Mouse (Mus musculus): ENCODE results near the gene Gm27029. TPM values are rescaled to one million over a fixed set of nuclear protein-coding genes. Genes with fewer than 3 reads are reported as not detected.
"Not testable (repeated sequence)": the region's sequence is repeated elsewhere in the genome, so short reads cannot be mapped to it uniquely, and the experiment has no call there.

Gene Gm27029
- polyA plus RNA-seq, 1 experiment from 2014 or later = 10.3 TPM

- H3K9ac ChIP-seq = no peak overlapping the region
- peaks cover 37% of the 10 kb centered on the region for H3K4me1 ChIP-seq
- H3K9me3 ChIP-seq (replicated peaks) = no peaks in the 10 kb centered on the region
- 61% methylated on average over 10 of the region's 10 CpGs for WGBS
- no peak overlapping the region for H3K4me3 ChIP-seq (replicated peaks)
- H3K36me3 ChIP-seq = no peaks in the 10 kb centered on the region
- no peak overlapping the region for H3K4me2 ChIP-seq
- H3K27ac ChIP-seq = no peak overlapping the region
- ATAC-seq (replicated peaks; ENCODE audit: low FRiP score) = no peak
- no peaks in the 10 kb centered on the region for H3K27me3 ChIP-seq
These were observed 27.6 kb upstream of the Gm27029 start for GRCm38 (mm10) chr11:101452093-101452774.

DNA sequence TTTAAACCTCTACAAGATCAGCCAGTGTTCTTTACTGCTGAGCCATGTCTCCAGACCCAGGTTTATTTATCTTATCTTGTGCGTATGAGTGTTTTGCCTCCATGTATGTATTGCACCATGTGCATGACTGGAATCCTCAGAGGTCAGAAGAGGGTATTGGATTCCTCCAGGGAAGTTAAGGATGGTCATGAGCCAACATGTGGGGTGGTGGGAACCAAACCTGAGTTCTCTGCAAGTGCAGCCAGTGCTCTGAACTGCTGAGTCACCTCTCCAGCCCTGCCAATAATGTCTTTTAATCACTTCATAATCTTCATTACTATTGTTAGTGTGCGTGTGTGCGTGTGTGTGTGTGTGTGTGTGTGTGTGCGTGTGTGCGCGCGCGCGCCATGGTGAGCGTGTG, 26.9 kb upstream of the Gm27029 start:
- H3K4me1 ChIP-seq = peaks cover 37% of the 10 kb centered on the region
- H3K27ac ChIP-seq = no peak overlapping the region
- H3K9me3 ChIP-seq (replicated peaks) = no peaks in the 10 kb centered on the region
- no peak overlapping the region for H3K9ac ChIP-seq
- 93% methylated on average over 10 of the region's 10 CpGs for WGBS
- no peak overlapping the region for H3K4me3 ChIP-seq (replicated peaks)
- H3K4me2 ChIP-seq = no peak overlapping the region
- H3K36me3 ChIP-seq = peaks cover 5% of the 10 kb centered on the region; the same call in 1 of the 2 replicates
- no peak for ATAC-seq (replicated peaks; ENCODE audit: low FRiP score)
- H3K27me3 ChIP-seq = no peaks in the 10 kb centered on the region

GRCm38 (mm10) chr11:101450394-101450793, 25.8 kb upstream of the Gm27029 start:
- H3K9me3 ChIP-seq (replicated peaks) = no peaks in the 10 kb centered on the region
- no peak overlapping the region for H3K27ac ChIP-seq
- no peak for ATAC-seq (replicated peaks; ENCODE audit: low FRiP score)
- H3K4me2 ChIP-seq = no peak overlapping the region
- H3K4me3 ChIP-seq (replicated peaks) = no peak overlapping the region
- H3K36me3 ChIP-seq = peaks cover 12% of the 10 kb centered on the region
- peaks cover 34% of the 10 kb centered on the region for H3K4me1 ChIP-seq
- H3K9ac ChIP-seq = no peak overlapping the region
- WGBS = 86% methylated on average over 3 of the region's 3 CpGs
- H3K27me3 ChIP-seq = no peaks in the 10 kb centered on the region

DNA sequence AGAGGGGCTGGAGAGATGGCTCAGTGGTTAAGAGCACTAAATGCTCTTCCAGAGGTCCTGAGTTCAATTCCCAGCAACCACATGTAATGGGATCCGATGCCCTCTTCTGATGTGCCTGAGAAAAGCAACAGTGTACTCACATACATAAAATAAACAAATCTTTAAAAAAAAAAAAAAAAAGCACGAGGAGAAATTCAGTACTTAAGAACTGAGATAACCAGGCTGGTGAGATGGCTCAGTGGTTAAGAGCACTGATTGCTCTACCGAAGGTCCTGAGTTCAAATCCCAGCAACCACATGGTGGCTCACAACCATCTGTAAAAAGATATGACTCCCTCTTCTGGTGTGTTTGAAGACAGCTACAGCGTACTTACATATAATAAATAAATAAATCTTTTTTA, 25.0 kb upstream of the Gm27029 start:
- H3K9ac ChIP-seq; ATAC-seq (replicated peaks; ENCODE audit: low FRiP score); H3K4me3 ChIP-seq (replicated peaks); H3K4me2 ChIP-seq; H3K9me3 ChIP-seq (replicated peaks); H3K27me3 ChIP-seq; H3K27ac ChIP-seq: not testable (repeated sequence)
- 82% methylated on average over 4 of the region's 4 CpGs for WGBS
- Histone ChIP-seq H3K36me3 (peaks cover 20% of the 10 kb centered on the region), H3K4me1 (peaks cover 32% of the 10 kb centered on the region)

GRCm38 (mm10) chr11:101448899-101449298, 24.3 kb upstream of the Gm27029 start:
- Histone ChIP-seq H3K4me3 (replicated peaks) (peak overlapping the region; percentile 45), H3K36me3 (peaks cover 27% of the 10 kb centered on the region), H3K4me1 (peaks cover 32% of the 10 kb centered on the region), H3K9ac (peak overlapping the region; percentile 23; the same call in 1 of the 2 replicates), H3K4me2 (peak overlapping the region; percentile 53), H3K9me3 (replicated peaks) (no peaks in the 10 kb centered on the region), H3K27me3 (no peaks in the 10 kb centered on the region), H3K27ac (peak overlapping the region; percentile 59)
- ATAC-seq (replicated peaks; ENCODE audit: low FRiP score) = no peak
- 84% methylated on average over 4 of the region's 4 CpGs for WGBS

DNA sequence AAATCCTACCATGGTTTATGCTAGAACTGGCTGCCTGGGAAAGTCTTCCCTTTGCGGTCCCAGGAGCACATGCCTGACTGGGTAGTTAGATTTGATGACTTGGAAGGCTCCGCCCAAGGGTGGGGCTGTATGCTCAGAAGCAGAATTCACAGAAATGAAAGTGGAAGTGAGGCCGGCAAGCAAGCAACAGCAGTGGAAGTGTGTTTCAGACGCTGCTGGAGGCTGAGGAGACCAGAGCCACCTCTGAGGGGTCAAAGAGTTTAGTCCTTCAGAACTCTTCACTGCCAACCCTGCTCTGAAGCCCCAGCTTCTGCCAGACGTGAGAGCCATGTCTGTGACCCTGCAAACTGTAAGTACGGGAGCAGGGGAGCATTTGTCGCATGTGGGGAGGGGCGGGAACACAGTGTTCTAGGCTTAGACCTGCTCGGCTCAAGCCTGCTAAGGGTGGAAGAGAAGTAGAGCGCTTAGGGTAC, 23.7 kb upstream of the Gm27029 start, which contains the start of gene Ifi35:
Ifi35 (plus strand) TSS at position 134 of the 473 bp plus-strand sequence.
- peak within 1 kb of the TSS; percentile 23 for H3K9ac ChIP-seq
- peak within 1 kb of the TSS; percentile 45 for H3K4me3 ChIP-seq (replicated peaks)
- H3K27ac ChIP-seq = peak within 1 kb of the TSS; percentile 59
- peak within 1 kb of the TSS; percentile 53 for H3K4me2 ChIP-seq
- 20% methylated on average over 10 of the region's 10 CpGs for WGBS
- no peaks in the 10 kb centered on the region for H3K9me3 ChIP-seq (replicated peaks)
- H3K4me1 ChIP-seq = peaks cover 37% of the 10 kb centered on the region
- no peaks in the 10 kb centered on the region for H3K27me3 ChIP-seq
- peaks cover 33% of the 10 kb centered on the region for H3K36me3 ChIP-seq
- ATAC-seq (replicated peaks; ENCODE audit: low FRiP score) = peak; percentile 78

DNA sequence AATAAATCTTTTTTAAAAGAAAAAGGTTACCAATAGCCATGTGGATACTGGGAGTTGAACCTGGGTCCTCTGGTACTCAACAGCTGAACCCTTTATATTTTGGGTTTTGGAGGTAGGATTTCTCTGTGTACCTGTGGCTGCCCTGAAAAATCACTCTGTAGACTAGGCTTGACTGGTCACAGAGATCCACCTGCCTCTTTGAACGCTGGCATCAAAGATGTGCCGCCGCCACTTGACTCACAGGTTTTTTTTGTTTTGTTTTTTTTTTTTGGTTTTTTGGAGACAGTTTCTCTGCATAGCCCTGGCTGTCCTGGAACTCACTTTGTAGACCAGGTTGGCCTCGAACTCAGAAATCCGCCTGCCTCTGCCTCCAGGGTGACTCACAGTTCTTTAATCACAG, 23.2 kb upstream of the Gm27029 start:
- Histone ChIP-seq H3K9me3 (replicated peaks) (no peaks in the 10 kb centered on the region), H3K4me1 (peaks cover 41% of the 10 kb centered on the region), H3K4me2 (peak overlapping the region; percentile 53), H3K4me3 (replicated peaks) (peak overlapping the region; percentile 45; the same call in 1 of the 2 replicates), H3K27ac (peak overlapping the region; percentile 59), H3K27me3 (no peaks in the 10 kb centered on the region), H3K36me3 (peaks cover 34% of the 10 kb centered on the region), H3K9ac (peak overlapping the region; percentile 23; the same call in 1 of the 2 replicates)
- WGBS = 76% methylated on average over 5 of the region's 5 CpGs
- ATAC-seq (replicated peaks; ENCODE audit: low FRiP score) = no peak

- WGBS = 89% methylated on average over 8 of the region's 8 CpGs
- H3K9ac ChIP-seq; H3K27ac ChIP-seq; ATAC-seq (replicated peaks; ENCODE audit: low FRiP score); H3K4me2 ChIP-seq; H3K4me3 ChIP-seq (replicated peaks); H3K9me3 ChIP-seq (replicated peaks); H3K27me3 ChIP-seq: not testable (repeated sequence)
- Histone ChIP-seq H3K36me3 (peaks cover 34% of the 10 kb centered on the region), H3K4me1 (peaks cover 38% of the 10 kb centered on the region)
These were observed 22.3 kb upstream of the Gm27029 start for GRCm38 (mm10) chr11:101446860-101447259.

GRCm38 (mm10) chr11:101446319-101446718, 21.7 kb upstream of the Gm27029 start:
- no peak overlapping the region for H3K9ac ChIP-seq
- ATAC-seq (replicated peaks; ENCODE audit: low FRiP score) = no peak
- H3K4me3 ChIP-seq (replicated peaks) = no peak overlapping the region
- no peak overlapping the region for H3K4me2 ChIP-seq
- H3K27ac ChIP-seq = 0 out of 2 replicates have a peak overlapping the region, but pooled peaks have one; percentile 4
- H3K36me3 ChIP-seq = peaks cover 34% of the 10 kb centered on the region
- no peaks in the 10 kb centered on the region for H3K9me3 ChIP-seq (replicated peaks)
- WGBS = 69% methylated on average over 1 of the region's 1 CpGs
- H3K4me1 ChIP-seq = peaks cover 38% of the 10 kb centered on the region
- H3K27me3 ChIP-seq = no peaks in the 10 kb centered on the region

DNA sequence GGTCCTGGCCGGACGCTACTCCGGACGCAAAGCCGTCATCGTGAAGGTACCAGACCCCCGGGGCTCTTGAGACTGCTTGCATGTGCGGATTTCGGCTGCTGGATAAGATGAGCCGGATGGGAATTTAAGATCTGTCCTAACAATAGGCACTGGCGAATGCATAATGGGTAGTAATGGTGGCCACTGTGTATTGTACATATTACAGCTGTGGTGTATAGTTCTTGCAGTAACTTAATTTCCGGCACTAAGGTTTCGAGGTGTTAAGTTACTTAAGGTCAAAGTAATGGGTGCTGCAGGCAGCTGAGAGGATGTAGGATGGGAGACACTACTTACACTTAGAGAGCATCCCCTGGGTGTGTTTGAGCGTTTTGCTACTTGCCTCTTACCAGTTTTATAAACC, 18.2 kb upstream of the Gm27029 start:
- Histone ChIP-seq H3K4me1 (peaks cover 26% of the 10 kb centered on the region), H3K4me2 (peak overlapping the region; percentile 81), H3K9ac (peak overlapping the region; percentile 89), H3K27me3 (no peaks in the 10 kb centered on the region), H3K27ac (peak overlapping the region; percentile 93), H3K9me3 (replicated peaks) (no peaks in the 10 kb centered on the region), H3K4me3 (replicated peaks) (peak overlapping the region; percentile 87), H3K36me3 (peaks cover 34% of the 10 kb centered on the region)
- ATAC-seq (replicated peaks; ENCODE audit: low FRiP score) = no peak
- whole genome bisulfite sequencing = under 1% methylated on average over 14 of the region's 14 CpGs

- peak within 1 kb of the TSS; percentile 87 for H3K4me3 ChIP-seq (replicated peaks)
- peaks cover 34% of the 10 kb centered on the region for H3K36me3 ChIP-seq
- H3K27me3 ChIP-seq = no peaks in the 10 kb centered on the region
- WGBS = 0% methylated on average over 42 of the region's 42 CpGs
- ATAC-seq (replicated peaks; ENCODE audit: low FRiP score) = peak; percentile 98
- peaks cover 21% of the 10 kb centered on the region for H3K4me1 ChIP-seq
- H3K9ac ChIP-seq = peak within 1 kb of the TSS; percentile 89
- no peaks in the 10 kb centered on the region for H3K9me3 ChIP-seq (replicated peaks)
- H3K4me2 ChIP-seq = peak within 1 kb of the TSS; percentile 81
- H3K27ac ChIP-seq = peak within 1 kb of the TSS; percentile 93
These were observed 17.6 kb upstream of the Gm27029 start, which contains the start of gene Rpl27 for GRCm38 (mm10) chr11:101442127-101442693. Gene Rpl27 (plus strand): TSS chr11:101442298.

GRCm38 (mm10) chr11:101441450-101442126, 17.0 kb upstream of the Gm27029 start:
- peak overlapping the region; percentile 60 for H3K4me2 ChIP-seq
- peaks cover 30% of the 10 kb centered on the region for H3K36me3 ChIP-seq
- WGBS = 40% methylated on average over 15 of the region's 15 CpGs
- H3K27ac ChIP-seq; H3K9me3 ChIP-seq (replicated peaks); H3K9ac ChIP-seq; ATAC-seq (replicated peaks; ENCODE audit: low FRiP score); H3K27me3 ChIP-seq: not testable (repeated sequence)
- peak overlapping the region; percentile 87 for H3K4me3 ChIP-seq (replicated peaks)
- peaks cover 21% of the 10 kb centered on the region for H3K4me1 ChIP-seq
